Mouse (Mus musculus) stomach, adult 2 months (tissue): Measurements from ENCODE around the gene Tia1. TPM values are rescaled to one million over a fixed set of nuclear protein-coding genes. Genes with fewer than 3 reads are reported as not detected.

Source experiments
- polyA plus RNA-seq: library from polyadenylated mRNA; depleted of rRNA; stranded (reverse); fragments of >200 nt; gene quantifications from 2 replicates; pipeline ENCODE4 v1.2.3, GENCODE M21; 2012; rRNA removed

The Tia1 gene
- 3.7 and 3.8 TPM in 2 replicates for polyA plus RNA-seq

GRCm38 (mm10) chr6:86404100-86404861 is at the start of gene Tia1:
Tia1 (plus strand) TSS chr6:86404219.

GRCm38 (mm10) chr6:86365371-86366124 is 38.5 kb upstream of the Tia1 start, which contains the start of gene Fam136a:
Fam136a (plus strand) TSS chr6:86365646.

GRCm38 (mm10) chr6:86370764-86371339 is 33.2 kb upstream of the Tia1 start, which contains the start of gene Snrpg:
Snrpg (plus strand) TSS chr6:86371304.

GRCm38 (mm10) chr6:86396581-86397256 is 7.3 kb upstream of the Tia1 start, which contains the start of gene Pcyox1:
Pcyox1 (minus strand) TSS chr6:86397154.

DNA sequence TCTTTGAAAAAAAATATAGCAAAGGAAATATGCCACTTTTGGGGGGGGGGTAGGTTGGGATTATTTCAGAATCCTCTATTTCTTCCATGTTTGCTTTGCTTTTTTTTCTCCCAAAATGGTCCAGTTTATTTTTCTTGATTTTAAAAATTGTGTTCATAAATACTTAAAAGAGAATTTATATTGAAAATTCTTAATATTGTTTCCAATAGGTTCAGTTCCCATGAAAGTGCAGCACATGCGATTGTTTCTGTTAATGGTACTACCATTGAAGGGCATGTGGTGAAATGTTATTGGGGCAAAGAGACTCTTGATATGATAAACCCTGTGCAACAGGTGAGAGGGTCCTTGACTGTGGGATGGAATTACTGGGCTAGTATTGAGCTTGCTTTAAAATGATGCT is 22.3 kb downstream of the Tia1 start, which contains the start of gene Gm44790:
TSS of gene Gm44790 (plus strand) at position 301 of the 400 bp plus-strand sequence.

DNA sequence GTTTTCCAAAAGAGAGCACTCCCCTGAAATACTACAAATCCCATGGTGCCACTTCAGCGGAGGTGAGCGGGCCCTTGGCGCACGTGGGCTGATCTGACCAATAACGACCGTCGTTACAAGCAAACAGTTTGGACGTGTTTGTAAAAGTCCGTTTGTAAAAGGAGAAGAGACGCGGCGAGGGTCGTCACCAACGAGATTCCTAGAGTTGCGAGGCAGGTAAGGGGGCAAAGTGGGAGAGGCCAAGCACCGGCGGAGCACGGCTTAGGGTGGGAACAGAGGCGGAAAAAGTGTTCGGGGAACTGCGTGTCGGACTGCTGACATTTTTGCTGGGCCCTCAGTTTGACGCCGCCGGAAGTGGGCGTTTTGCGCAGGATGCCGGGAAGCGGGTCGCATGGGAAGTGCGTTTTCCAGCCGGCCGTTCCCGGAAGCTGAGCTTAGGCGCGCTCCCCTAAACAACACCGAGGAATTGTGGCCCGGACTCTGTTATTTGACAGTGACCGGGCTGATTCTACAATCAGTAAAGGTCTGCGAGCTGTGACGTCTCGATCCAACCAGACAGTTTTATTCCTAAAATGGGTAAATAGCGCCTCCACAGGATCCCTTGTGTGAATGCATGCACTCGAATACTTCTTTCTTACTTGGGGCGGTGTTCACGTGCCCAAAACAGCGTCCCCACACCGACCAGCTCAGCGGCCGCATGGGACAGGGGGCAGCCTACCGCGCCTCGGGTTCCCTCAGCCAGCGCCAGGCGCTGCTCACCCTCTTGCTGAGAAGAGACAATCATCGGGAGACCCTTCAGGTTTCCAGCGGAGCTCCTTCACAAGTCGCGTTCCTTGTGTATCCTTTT is 34.5 kb downstream of the Tia1 start, which contains the start of gene C87436:
TSS of gene C87436 (plus strand) at position 103 of the 847 bp plus-strand sequence.

Other genes starting within 250 kb of the Tia1 start
- gene Tgfa, start 209.0 kb upstream of the Tia1 start, polyA plus RNA-seq = 14.0 and 17.2 TPM in 2 replicates
- gene Fam136a, start 38.6 kb upstream of the Tia1 start, polyA plus RNA-seq = 6.9 and 7.5 TPM in 2 replicates
- gene Snrpg, start 32.9 kb upstream of the Tia1 start, polyA plus RNA-seq = 6.6 and 9.0 TPM in 2 replicates
- gene Pcyox1, start 7.1 kb upstream of the Tia1 start, polyA plus RNA-seq = 14.1 and 16.2 TPM in 2 replicates
- 1.5 and 3.6 TPM in 2 replicates for gene Gm44790, start 22.4 kb downstream of the Tia1 start, polyA plus RNA-seq
- gene C87436, start 34.2 kb downstream of the Tia1 start, polyA plus RNA-seq = 1.8 and 2.6 TPM in 2 replicates
- 149 and 169 TPM in 2 replicates for gene Pcbp1, start 122.1 kb downstream of the Tia1 start, polyA plus RNA-seq
- gene Asprv1, start 223.9 kb downstream of the Tia1 start, polyA plus RNA-seq = 127 and 206 TPM in 2 replicates